Mouse (Mus musculus) heart, embryonic 14.5 days (tissue): ENCODE data around the gene Actr6. TPM values are rescaled to one million over a fixed set of nuclear protein-coding genes. Genes with fewer than 3 reads are reported as not detected.

ENCODE experiments used
- ATAC-seq: fragments of 200-750 bp; cut with Nextera tagmentation; 2 replicates; pipeline ENCODE4 v1.8.0; 2017; ENCODE audit warnings: low read depth, moderate TSS enrichment; ENCODE audit not compliant: insufficient number of reproducible peaks, insufficient read depth, low FRiP score
- H3K27ac ChIP-seq, 2 experiments: fragments of 200-500 bp in 1 of 2; fragments of 300-500 bp in 1 of 2; sonication (generic) in 1 of 2; replicated peaks in 1 of 2; 2 replicates each; pipeline ENCODE4 v1.5.1; 2012 to 2014; ENCODE audit warnings: low read depth in 2 of 2, low read length in 2 of 2, control low read depth in 1 of 2, mild to moderate bottlenecking in 1 of 2, mixed read lengths in 1 of 2; ENCODE audit not compliant: control insufficient read depth in 1 of 2, insufficient read depth in 1 of 2
- H3K27me3 ChIP-seq: fragments of 300-500 bp; sonication (generic); 2 replicates; pipeline ENCODE4 v1.6.1; 2014; ENCODE audit warnings: mild to moderate bottlenecking, low read length, control low read depth; ENCODE audit not compliant: control insufficient read depth, insufficient read depth
- H3K36me3 ChIP-seq: fragments of 300-500 bp; sonication (generic); 2 replicates; pipeline ENCODE4 v1.6.1; 2014; ENCODE audit warnings: mild to moderate bottlenecking, control low read depth, low read length, mixed read lengths; ENCODE audit not compliant: control insufficient read depth, insufficient read depth
- H3K4me1 ChIP-seq, 2 experiments: fragments of 200-500 bp in 1 of 2; fragments of 300-500 bp in 1 of 2; sonication (generic) in 1 of 2; 2 replicates each; pipeline ENCODE4 v1.6.1; 2012 to 2014; ENCODE audit warnings: low read length in 2 of 2, control low read depth in 1 of 2, mixed read lengths in 1 of 2; ENCODE audit not compliant: control insufficient read depth in 2 of 2, insufficient read depth in 2 of 2
- H3K4me2 ChIP-seq: fragments of 300-500 bp; sonication (generic); 2 replicates; pipeline ENCODE4 v1.6.1; 2014; ENCODE audit warnings: mild to moderate bottlenecking, low read length
- H3K4me3 ChIP-seq, 2 experiments: fragments of 200-500 bp in 1 of 2; fragments of 300-500 bp in 1 of 2; sonication (generic) in 1 of 2; 2 replicates each; pipeline ENCODE4 v1.5.1; 2012 to 2014; ENCODE audit warnings: low read length in 2 of 2, mild to moderate bottlenecking in 2 of 2, control low read depth in 1 of 2, low read depth in 1 of 2, moderate library complexity in 1 of 2; ENCODE audit not compliant: control insufficient read depth in 1 of 2, insufficient read depth in 1 of 2
- H3K9ac ChIP-seq: fragments of 300-500 bp; sonication (generic); 2 replicates; pipeline ENCODE4 v1.6.1; 2014; ENCODE audit warnings: mild to moderate bottlenecking, low read length
- H3K9me3 ChIP-seq: fragments of 300-500 bp; sonication (generic); 2 replicates; pipeline ENCODE4 v1.6.1; 2016; ENCODE audit warnings: low read length, control low read depth; ENCODE audit not compliant: control insufficient read depth
- WGBS: fragments of 180-500 bp; shearing (Covaris S2); extraction: QIAGEN DNeasy Blood & Tissue Kit; methylation state at CpG from one replicate; pipeline ENCODE4 v1.1.7; 2014; 5-methylcytosine and 5-hydroxymethylcytosine counted together
- polyA plus RNA-seq: library from polyadenylated mRNA; unstranded; fragments of >200 nt; fragmentation: Nextera tagmentation; extraction: Ambion mirVana; gene quantifications from 2 replicates; pipeline ENCODE4 v1.2.1, GENCODE M21; 2014

The Actr6 gene
- polyA plus RNA-seq, 1 experiment from 2014 or later, result 27.7 TPM

- Histone ChIP-seq H3K4me3 (no peak overlapping the region), H3K36me3 (no peaks in the 10 kb centered on the region), H3K9ac (no peak overlapping the region), H3K4me2 (no peak overlapping the region), H3K27ac (no peak overlapping the region), H3K9me3 (no peaks in the 10 kb centered on the region), H3K27me3 (no peaks in the 10 kb centered on the region), H3K4me1 (peaks cover 0 to 5% of the 10 kb centered on the region in 2 experiments; a peak in 2 of 4 replicates)
- 39% methylated on average over 8 of the region's 8 CpGs for WGBS
- ATAC-seq, result no peak
Observed at GRCm38 (mm10) chr10:89690021-89690420, 42.1 kb downstream of the Actr6 start.

GRCm38 (mm10) chr10:89687455-89687854 lies 44.6 kb downstream of the Actr6 start:
- H3K9ac ChIP-seq, result no peak overlapping the region
- no peaks in the 10 kb centered on the region for H3K9me3 ChIP-seq
- peaks cover 0 to 7% of the 10 kb centered on the region in 2 experiments; a peak in 2 of 4 replicates for H3K4me1 ChIP-seq
- H3K4me2 ChIP-seq, result no peak overlapping the region
- WGBS, result 79% methylated on average over 2 of the region's 2 CpGs
- H3K4me3 ChIP-seq, result no peak overlapping the region
- no peaks in the 10 kb centered on the region for H3K36me3 ChIP-seq
- no peak for ATAC-seq
- H3K27ac ChIP-seq, result no peak overlapping the region
- H3K27me3 ChIP-seq, result no peaks in the 10 kb centered on the region

GRCm38 (mm10) chr10:89686139-89686808 lies 45.8 kb downstream of the Actr6 start, which contains the start of gene Scyl2:
TSS of gene Scyl2 (minus strand) at chr10:89686285.
- Histone ChIP-seq H3K27me3 (no peaks in the 10 kb centered on the region), H3K36me3 (no peaks in the 10 kb centered on the region), H3K4me2 (peak within 1 kb of the TSS; percentile 89), H3K4me3 (peak within 1 kb of the TSS; percentile 80 to 98), H3K9me3 (no peaks in the 10 kb centered on the region), H3K4me1 (peaks cover 0 to 7% of the 10 kb centered on the region in 2 experiments; a peak in 2 of 4 replicates), H3K27ac (peak within 1 kb of the TSS; percentile 34 to 76; a peak in 2 of 4 replicates), H3K9ac (peak within 1 kb of the TSS; percentile 95)
- WGBS, result 3% methylated on average over 29 of the region's 31 CpGs
- peak; percentile 100 for ATAC-seq

DNA sequence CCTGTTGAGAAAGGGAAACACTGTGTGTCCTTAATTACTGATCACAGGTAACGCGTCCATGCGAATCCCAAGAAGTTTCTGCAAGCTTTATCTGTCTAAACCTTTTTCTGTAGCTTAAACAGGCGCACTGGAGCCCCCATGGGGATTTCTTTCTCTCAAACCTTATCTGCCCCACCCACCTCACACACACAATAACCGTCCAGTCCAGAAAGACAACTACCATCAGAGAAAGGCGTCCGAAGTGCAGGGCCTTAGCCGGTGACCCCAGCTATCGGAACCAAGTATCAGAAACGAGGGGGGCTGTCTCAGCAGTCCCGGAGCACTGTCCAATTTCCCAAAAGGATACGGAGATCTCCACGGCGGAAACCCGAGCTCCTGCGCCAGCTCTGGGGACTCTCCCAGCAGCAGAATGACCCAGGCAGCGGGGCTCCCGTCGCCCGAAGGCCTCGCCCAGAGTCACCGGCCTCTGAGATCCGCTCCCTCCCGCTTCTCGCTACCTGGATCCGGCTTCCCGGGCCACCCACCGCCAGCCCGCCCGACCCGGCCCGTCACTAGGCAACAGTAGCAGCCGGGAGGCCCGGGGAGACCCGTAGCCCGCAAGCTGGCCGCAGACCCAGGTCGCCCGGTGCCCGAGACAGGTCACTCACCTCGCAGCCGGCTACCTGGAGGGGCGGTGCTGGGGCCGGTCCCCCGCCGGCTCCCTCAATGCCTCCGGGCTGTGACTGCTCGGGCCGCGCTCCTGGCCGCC lies 46.5 kb downstream of the Actr6 start:
- H3K4me3 ChIP-seq, result peak overlapping the region; percentile 80 to 98
- H3K4me1 ChIP-seq, result peaks cover 0 to 7% of the 10 kb centered on the region in 2 experiments; a peak in 2 of 4 replicates
- H3K9me3 ChIP-seq, result no peaks in the 10 kb centered on the region
- no peaks in the 10 kb centered on the region for H3K27me3 ChIP-seq
- WGBS, result under 1% methylated on average over 43 of the region's 51 CpGs
- ATAC-seq, result peak; percentile 73
- peak overlapping the region; percentile 95 for H3K9ac ChIP-seq
- peak overlapping the region; percentile 89 for H3K4me2 ChIP-seq
- no peaks in the 10 kb centered on the region for H3K36me3 ChIP-seq
- peak overlapping the region; percentile 34 to 76; a peak in 2 of 4 replicates for H3K27ac ChIP-seq

DNA sequence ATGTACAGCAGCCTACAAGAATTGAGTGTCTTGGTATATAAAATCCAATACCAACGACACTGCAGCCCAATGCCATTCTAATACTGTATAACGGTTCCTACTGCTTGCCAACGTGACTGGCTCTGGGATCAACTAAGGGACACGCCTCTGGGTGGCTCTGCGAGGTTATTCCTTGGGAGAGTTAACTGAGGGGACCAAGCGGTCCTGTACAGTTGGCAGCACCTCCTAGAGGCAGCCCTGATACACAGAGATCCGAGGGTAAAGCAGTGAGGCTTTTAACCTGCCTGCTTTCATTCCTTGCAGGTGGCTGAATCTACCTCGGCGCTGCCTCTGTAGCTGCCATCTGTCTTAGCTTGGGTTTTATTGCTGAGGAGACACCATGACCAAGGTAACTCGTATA lies 49.1 kb downstream of the Actr6 start:
- no peak for ATAC-seq
- no peaks in the 10 kb centered on the region for H3K27me3 ChIP-seq
- peaks cover 0 to 7% of the 10 kb centered on the region in 2 experiments; a peak in 2 of 4 replicates for H3K4me1 ChIP-seq
- no peak overlapping the region for H3K27ac ChIP-seq
- H3K9me3 ChIP-seq, result no peaks in the 10 kb centered on the region
- H3K4me3 ChIP-seq, result no peak overlapping the region
- H3K4me2 ChIP-seq, result no peak overlapping the region
- peaks cover 4% of the 10 kb centered on the region; the same call in 1 of the 2 replicates for H3K36me3 ChIP-seq
- WGBS, result 75% methylated on average over 10 of the region's 10 CpGs
- no peak overlapping the region for H3K9ac ChIP-seq

DNA sequence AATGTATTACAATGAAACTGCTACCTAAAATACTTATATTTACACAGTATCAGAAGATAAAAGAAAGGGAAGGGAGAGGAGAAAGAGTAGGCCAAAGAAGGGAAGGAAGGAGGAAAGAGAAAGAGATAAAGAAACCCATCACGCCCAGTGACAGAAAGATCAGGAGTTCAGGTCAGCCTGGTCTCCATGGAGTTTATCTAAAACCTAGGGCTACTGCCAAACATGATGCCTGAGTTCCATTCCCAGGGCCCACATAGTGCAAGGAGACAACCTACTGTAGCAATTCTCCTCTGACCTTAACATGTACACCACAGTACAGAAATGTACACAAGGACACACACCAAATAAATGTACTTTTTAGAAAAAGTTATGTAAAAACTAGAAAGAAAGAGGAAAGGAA lies 49.9 kb downstream of the Actr6 start:
- no peak overlapping the region for H3K4me3 ChIP-seq
- no peak overlapping the region for H3K27ac ChIP-seq
- no peaks in the 10 kb centered on the region for H3K27me3 ChIP-seq
- H3K4me1 ChIP-seq, result peaks cover 0 to 7% of the 10 kb centered on the region in 2 experiments; a peak in 2 of 4 replicates
- peaks cover 9% of the 10 kb centered on the region for H3K36me3 ChIP-seq
- WGBS, result 52% methylated on average over 1 of the region's 1 CpGs
- ATAC-seq, result no peak
- H3K4me2 ChIP-seq, result no peak overlapping the region
- no peaks in the 10 kb centered on the region for H3K9me3 ChIP-seq
- no peak overlapping the region for H3K9ac ChIP-seq

- H3K4me3 ChIP-seq, result no peak overlapping the region
- peaks cover 0 to 7% of the 10 kb centered on the region in 2 experiments; a peak in 2 of 4 replicates for H3K4me1 ChIP-seq
- WGBS, result 92% methylated on average over 4 of the region's 4 CpGs
- H3K4me2 ChIP-seq, result no peak overlapping the region
- H3K9ac ChIP-seq, result no peak overlapping the region
- H3K27me3 ChIP-seq, result no peaks in the 10 kb centered on the region
- H3K27ac ChIP-seq, result no peak overlapping the region
- H3K36me3 ChIP-seq, result peaks cover 10% of the 10 kb centered on the region
- no peaks in the 10 kb centered on the region for H3K9me3 ChIP-seq
- no peak for ATAC-seq
Observed at GRCm38 (mm10) chr10:89681706-89682105, 50.4 kb downstream of the Actr6 start.
